In genomic region chr9:96142499-96142898, GRCm38 (mm10) we compare ENCODE assay signal across 13 mouse cellular contexts.
"Had no signal": no experiment of that assay in that cellular context is flagged by ENCODE, and none has a peak within 500 bp of the region (broad histone marks: within the 10 kb centered on the region; RNA-seq: fewer than 3 reads in every experiment).

No protein-coding gene starts in this region.

- H3K9me3 ChIP-seq: limb, embryonic 13.5 days; neural tube, embryonic 15.5 days had no signal

- DNase-seq: kidney, postnatal 14 days; left cerebral cortex, postnatal 4 days; lung, adult 18-20 months; right cerebral cortex, adult 18-20 months; right cerebral cortex, postnatal 4 days; spleen, adult 18-20 months; thymus, adult 18-20 months; thymus, postnatal 14 days had no signal

- H3K4me3 ChIP-seq: limb, embryonic 13.5 days; neural tube, embryonic 15.5 days had no signal

- H3K27ac ChIP-seq: limb, embryonic 13.5 days; liver, embryonic 14.5 days; neural tube, embryonic 15.5 days had no signal

- H3K4me2 ChIP-seq: limb, embryonic 13.5 days; neural tube, embryonic 15.5 days had no signal

- H3K27me3 ChIP-seq: limb, embryonic 13.5 days; neural tube, embryonic 15.5 days had no signal

- H3K4me1 ChIP-seq: limb, embryonic 13.5 days; neural tube, embryonic 15.5 days had no signal

- H3K9ac ChIP-seq: limb, embryonic 13.5 days; liver, embryonic 14.5 days; neural tube, embryonic 15.5 days had no signal

- ATAC-seq: intestine, embryonic 16.5 days; midbrain, embryonic 16.5 days had no signal
